Mouse (Mus musculus): Measurements from ENCODE around the gene Ncdn. TPM values are rescaled to one million over a fixed set of nuclear protein-coding genes. Genes with fewer than 3 reads are reported as not detected.

The Ncdn gene
- polyA plus RNA-seq, 1 experiment = 37.4 TPM

DNA sequence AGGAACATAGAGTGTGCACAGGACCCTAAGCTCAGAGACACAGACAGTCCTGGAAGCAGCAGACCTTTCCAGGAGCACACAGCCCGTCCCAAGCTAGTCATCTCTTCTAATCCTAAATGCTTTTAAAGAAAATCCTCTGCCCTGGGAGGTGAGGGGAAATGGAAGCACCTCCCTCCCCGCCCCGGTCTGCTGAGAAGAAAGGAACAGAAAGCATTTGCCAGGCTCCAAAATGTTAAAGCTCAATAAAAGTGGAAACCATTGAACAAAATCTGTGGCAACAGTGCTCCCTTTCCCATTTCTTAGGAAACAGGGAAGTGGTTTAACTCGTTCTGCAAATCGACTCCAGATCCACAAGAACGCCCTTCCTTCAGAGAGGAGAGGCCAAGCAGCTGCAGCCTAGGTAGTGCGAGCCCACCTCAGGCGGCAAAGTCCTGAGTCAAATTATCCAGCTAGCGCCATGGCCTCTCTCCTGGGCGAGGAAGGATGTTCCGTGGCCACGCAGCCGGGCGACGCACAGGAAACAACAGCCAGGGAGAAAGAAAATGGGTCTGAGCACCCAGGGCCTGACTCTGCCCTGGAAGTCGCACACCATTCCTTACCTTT, 19.1 kb downstream of the Ncdn start:
- Histone ChIP-seq H3K4me3 (replicated peaks) (peak overlapping the region; percentile 77), H3K9me3 (peaks cover 7% of the 10 kb centered on the region), H3K27me3 (replicated peaks) (peaks cover 97% of the 10 kb centered on the region), H3K36me3 (replicated peaks; ENCODE audit: low read length) (no peaks in the 10 kb centered on the region), H3K4me1 (peaks cover 41% of the 10 kb centered on the region)
- no peak for TF ChIP-seq FLI1 (IDR thresholded peaks at IDR 0.05; ENCODE audit: low read length)
- TF ChIP-seq GATA1 (IDR thresholded peaks at IDR 0.05; ENCODE audit: borderline replicate concordance, low read length) = no peak

DNA sequence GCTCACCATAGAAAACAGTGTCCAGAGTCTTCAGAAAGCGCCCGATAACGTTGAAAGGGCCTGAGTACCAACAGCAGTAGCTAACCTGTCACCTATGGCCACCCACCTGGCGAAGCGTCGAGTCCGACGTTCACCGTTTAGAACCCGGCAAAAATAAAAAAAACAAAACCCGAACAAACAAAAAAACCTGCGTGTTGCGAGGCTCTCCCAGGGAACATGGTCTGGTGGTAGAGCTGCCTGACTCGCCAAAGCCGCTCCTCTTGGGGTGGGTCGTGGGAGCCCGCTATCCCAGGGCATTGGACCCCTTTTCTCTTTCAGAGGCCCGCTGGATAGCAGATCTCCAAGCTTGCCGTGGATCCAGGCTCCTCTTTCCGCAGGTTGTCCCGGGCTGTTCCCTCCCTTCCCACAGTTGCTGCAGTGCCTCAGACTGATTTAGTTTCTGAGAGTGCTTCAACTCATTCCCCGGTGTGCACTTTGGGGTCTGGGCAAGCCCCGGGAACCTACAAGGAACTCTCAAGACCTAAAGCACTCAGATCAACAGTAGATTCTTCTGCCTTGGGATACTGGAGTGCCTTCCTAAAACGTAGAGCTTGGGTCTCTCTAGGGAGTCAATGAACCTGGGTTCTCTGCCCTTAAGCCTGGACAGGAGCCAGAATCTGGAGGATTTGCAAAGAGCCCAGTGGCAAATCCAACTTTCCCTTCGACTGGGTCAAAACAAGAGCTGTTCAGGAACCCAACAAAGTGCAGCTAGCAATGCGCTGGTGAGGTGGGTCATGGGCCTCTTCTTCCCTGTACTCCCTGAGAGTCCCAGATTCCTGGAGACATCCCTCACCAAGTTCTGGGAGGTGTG, 20.5 kb downstream of the Ncdn start:
- H3K9me3 ChIP-seq = no peaks in the 10 kb centered on the region
- H3K4me1 ChIP-seq = peaks cover 43% of the 10 kb centered on the region
- no peaks in the 10 kb centered on the region for H3K36me3 ChIP-seq (replicated peaks; ENCODE audit: low read length)
- TF ChIP-seq GATA1 (IDR thresholded peaks at IDR 0.05; ENCODE audit: borderline replicate concordance, low read length) = no peak
- TF ChIP-seq FLI1 (IDR thresholded peaks at IDR 0.05; ENCODE audit: low read length) = no peak
- peaks cover 87% of the 10 kb centered on the region for H3K27me3 ChIP-seq (replicated peaks)
- no peak overlapping the region for H3K4me3 ChIP-seq (replicated peaks)

DNA sequence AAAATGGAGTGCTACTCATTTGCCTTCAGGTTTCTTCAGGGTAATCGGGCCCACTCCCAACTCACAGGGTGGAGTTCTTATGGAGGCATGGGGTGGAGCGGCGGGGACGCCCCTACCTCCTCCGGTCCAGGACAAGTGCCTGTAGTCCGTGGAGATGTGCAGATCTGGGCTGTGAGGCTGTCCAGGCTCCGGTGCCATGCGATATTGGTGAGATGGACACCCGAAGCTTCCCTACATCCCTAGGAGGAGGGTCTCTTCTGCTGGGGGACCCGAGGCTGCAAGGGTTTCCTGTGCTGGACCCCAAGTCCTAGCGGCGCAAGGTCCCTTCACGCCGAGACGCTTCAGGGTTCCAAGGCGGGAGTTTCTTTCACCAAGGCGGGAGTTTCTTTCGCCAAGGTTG, 21.1 kb downstream of the Ncdn start:
- Histone ChIP-seq H3K4me1 (peaks cover 43% of the 10 kb centered on the region), H3K9me3 (no peaks in the 10 kb centered on the region), H3K27me3 (replicated peaks) (peaks cover 85% of the 10 kb centered on the region), H3K36me3 (replicated peaks; ENCODE audit: low read length) (no peaks in the 10 kb centered on the region), H3K4me3 (replicated peaks) (peak overlapping the region; percentile 35)
- TF ChIP-seq FLI1 (IDR thresholded peaks at IDR 0.05; ENCODE audit: low read length) (no peak), GATA1 (IDR thresholded peaks at IDR 0.05; ENCODE audit: borderline replicate concordance, low read length) (no peak)

DNA sequence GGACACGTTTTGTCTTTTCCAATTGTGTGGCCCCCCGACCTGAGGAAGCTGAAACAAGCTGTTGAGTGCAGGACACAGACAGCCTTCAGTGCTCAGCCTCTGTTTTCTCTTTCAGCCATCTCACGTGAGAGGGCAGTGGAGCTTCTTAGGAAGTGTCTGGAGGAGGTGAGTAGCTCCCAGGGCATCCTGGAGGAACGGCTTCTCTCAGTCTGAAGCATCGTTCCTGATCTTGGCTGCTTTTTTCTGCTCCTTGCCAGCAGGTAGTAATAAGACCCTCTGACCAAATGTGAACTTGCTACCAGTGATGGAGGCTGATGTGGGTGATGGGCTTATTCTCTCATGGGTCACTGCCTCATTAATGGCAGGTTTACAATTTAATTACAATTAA, 45.8 kb downstream of the Ncdn start:
- TF ChIP-seq GATA1 (IDR thresholded peaks at IDR 0.05; ENCODE audit: borderline replicate concordance, low read length) = no peak
- Histone ChIP-seq H3K36me3 (replicated peaks; ENCODE audit: low read length) (peaks cover 99% of the 10 kb centered on the region), H3K4me1 (no peaks in the 10 kb centered on the region)

DNA sequence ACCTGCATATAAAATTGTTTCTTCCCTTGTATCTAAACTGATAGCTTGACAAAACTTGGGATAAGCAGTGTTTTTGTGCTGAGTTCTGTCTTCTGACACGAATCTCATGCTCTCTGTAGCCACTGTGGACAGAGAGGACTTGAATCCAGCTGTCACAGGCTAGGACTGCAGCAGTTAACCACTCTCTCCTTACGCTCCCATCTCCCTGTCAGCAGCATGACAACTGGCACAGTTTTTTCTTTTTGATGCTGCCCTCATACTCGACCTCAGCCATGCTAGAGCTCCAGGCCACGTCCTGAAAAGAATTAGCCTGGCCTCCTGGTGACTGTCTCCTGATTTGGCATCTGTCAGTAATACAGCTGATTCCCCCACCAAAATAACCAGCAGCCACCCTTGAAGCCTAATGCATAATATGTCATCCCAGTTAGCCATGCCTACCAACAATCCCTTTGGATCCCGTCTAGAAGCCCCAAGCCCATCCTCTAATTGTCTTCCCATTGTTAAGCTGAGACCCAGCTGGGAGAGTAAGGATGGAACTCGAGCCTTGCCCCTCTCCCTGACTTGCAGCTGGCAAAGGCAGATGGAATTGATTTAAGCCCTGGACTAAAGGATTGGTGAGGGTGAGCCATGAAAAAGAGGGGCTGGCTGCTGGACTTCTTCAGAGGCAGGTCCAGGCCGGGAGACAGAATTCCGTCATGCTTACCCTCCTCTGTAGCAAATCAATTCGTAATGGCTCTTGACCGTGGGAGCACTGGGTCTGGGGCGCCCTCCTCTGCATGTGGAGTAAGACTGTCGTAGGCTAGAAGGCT, 46.4 kb downstream of the Ncdn start:
- no peaks in the 10 kb centered on the region for H3K27me3 ChIP-seq (replicated peaks)
- TF ChIP-seq GATA1 (IDR thresholded peaks at IDR 0.05; ENCODE audit: borderline replicate concordance, low read length) (no peak), FLI1 (IDR thresholded peaks at IDR 0.05; ENCODE audit: low read length) (no peak)
- peaks cover 99% of the 10 kb centered on the region for H3K36me3 ChIP-seq (replicated peaks; ENCODE audit: low read length)
- no peaks in the 10 kb centered on the region for H3K4me1 ChIP-seq
- H3K4me3 ChIP-seq (replicated peaks) = no peak overlapping the region
- H3K9me3 ChIP-seq = no peaks in the 10 kb centered on the region

More for the DNA sequence above, 45.8 kb downstream of the Ncdn start:
- no peaks in the 10 kb centered on the region for H3K27me3 ChIP-seq (replicated peaks)
- no peak overlapping the region for H3K4me3 ChIP-seq (replicated peaks)
- H3K9me3 ChIP-seq = no peaks in the 10 kb centered on the region

DNA sequence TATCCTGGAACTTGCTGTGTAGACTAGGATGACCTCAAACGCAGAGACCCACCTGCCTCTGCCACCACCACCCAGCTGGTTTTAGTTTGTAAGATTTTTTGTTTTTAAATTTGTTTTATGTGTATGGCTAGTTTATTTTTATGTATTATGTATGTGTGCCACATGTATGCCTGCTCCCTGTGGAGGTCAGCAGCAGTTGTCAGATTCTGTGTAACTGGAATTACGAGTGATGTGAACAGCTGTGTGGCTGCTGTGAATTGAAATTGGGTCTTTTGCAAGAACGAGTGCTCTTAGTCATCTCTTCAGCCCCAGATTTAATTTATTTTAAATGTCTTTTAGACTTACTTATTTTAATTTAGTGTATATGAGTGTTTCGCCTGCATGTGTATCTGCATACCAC, 56.3 kb downstream of the Ncdn start:
- peaks cover 14% of the 10 kb centered on the region for H3K4me1 ChIP-seq
- no peak overlapping the region for H3K4me3 ChIP-seq (replicated peaks)
- no peaks in the 10 kb centered on the region for H3K9me3 ChIP-seq
- TF ChIP-seq GATA1 (IDR thresholded peaks at IDR 0.05; ENCODE audit: borderline replicate concordance, low read length) (no peak), FLI1 (IDR thresholded peaks at IDR 0.05; ENCODE audit: low read length) (no peak)
- peaks cover 92% of the 10 kb centered on the region for H3K36me3 ChIP-seq (replicated peaks; ENCODE audit: low read length)
- H3K27me3 ChIP-seq (replicated peaks) = no peaks in the 10 kb centered on the region

Other genes with a start within 250 kb of the Ncdn start
- 0.02 TPM in 1 of 2 replicates, not detected in the other for gene Ago4, start 220.0 kb downstream of the Ncdn start, polyA plus RNA-seq (2012; ENCODE audit: insufficient read depth, low replicate concordance)
- gene Clspn, start 196.5 kb downstream of the Ncdn start, polyA plus RNA-seq (2012; ENCODE audit: insufficient read depth, low replicate concordance) = 1.7 TPM in 1 of 2 replicates, not detected in the other
- 0.07 TPM in 1 of 2 replicates, not detected in the other for gene 5730409E04Rik, start 143.6 kb downstream of the Ncdn start, polyA plus RNA-seq (2012; ENCODE audit: insufficient read depth, low replicate concordance)
- gene Psmb2, start 75.8 kb downstream of the Ncdn start, polyA plus RNA-seq (2012; ENCODE audit: insufficient read depth, low replicate concordance) = 40.3 and 113 TPM in 2 replicates
- not detected in 2 replicates for gene Tfap2e, start 17.2 kb downstream of the Ncdn start, polyA plus RNA-seq (2012; ENCODE audit: insufficient read depth, low replicate concordance)
- 18.6 and 47.8 TPM in 2 replicates for gene AU040320, start 106 bp upstream of the Ncdn start, polyA plus RNA-seq (2012; ENCODE audit: insufficient read depth, low replicate concordance)
- 0.69 TPM in 1 of 2 replicates, not detected in the other for gene Zmym4, start 214.7 kb upstream of the Ncdn start, polyA plus RNA-seq (2012; ENCODE audit: insufficient read depth, low replicate concordance)